Mouse (Mus musculus): Measurements from ENCODE around the gene Wdr1.
"Not testable (repeated sequence)": the region's sequence is repeated elsewhere in the genome, so short reads cannot be mapped to it uniquely, and the experiment has no call there.

The Wdr1 gene

DNA sequence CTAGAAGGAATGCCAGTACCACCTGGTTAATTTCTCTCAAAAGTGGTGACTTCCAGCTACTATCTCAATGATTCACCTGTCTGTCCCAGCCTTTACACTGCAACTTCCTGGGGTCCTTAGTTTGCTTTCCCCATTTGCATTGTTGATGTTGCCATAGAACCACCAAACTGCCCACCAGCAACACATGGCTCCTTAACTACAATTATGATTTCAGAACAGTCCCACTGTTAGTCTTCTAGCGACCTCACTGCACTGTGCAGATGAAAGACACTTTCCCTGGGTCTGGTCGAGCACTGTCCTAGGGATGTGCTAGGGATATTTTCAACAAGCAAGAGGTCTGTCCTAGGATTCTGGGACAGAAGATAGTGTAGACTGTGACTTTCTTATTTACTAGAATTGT lies at the start of gene Wdr1:
Wdr1 (minus strand) TSS at position 101 of the 400 bp plus-strand sequence.
- no peak for DNase-seq

DNA sequence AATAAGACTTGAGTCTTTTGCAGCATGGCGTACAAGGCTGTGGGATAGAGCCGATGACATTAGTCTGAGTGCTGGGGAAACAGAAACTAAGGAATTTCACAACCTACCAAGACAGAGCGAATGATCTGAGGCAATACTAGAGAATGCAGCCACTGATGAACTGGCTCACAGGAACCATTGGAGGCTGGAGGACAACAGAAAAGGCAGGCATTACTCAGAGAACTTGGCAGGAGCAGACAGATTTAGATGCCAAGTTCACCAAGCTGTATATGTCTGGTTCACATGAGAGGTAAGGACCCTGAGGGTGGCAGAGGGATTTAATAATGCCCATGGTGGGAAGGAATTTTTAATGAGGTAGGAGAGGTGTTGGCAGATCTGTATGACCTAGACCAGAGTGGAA lies 48.1 kb upstream of the Wdr1 start:
- no peak for DNase-seq

DNA sequence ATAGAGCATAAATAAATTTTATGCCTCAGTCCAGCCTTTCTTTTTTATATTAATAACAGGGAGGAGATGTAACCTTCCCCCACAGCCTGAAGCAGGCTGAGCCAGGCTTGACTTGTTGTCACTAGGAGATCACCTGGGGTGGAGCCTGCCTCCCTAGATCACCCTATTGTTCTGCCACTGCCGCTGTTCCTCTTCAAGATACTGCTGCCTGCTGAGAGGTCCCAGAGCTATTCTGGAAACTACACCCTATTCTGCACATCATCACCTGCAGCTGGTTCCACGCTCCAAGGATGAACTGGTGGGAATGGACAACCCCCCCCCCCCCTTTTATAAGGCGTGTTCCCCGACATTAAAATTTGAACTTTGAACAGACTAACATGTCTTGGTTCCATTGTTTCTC lies 45.2 kb upstream of the Wdr1 start:
- DNase-seq = not testable (repeated sequence)

GRCm38 (mm10) chr5:38598647-38599304 lies 35.8 kb upstream of the Wdr1 start:
- DNase-seq = peak; percentile 48

DNA sequence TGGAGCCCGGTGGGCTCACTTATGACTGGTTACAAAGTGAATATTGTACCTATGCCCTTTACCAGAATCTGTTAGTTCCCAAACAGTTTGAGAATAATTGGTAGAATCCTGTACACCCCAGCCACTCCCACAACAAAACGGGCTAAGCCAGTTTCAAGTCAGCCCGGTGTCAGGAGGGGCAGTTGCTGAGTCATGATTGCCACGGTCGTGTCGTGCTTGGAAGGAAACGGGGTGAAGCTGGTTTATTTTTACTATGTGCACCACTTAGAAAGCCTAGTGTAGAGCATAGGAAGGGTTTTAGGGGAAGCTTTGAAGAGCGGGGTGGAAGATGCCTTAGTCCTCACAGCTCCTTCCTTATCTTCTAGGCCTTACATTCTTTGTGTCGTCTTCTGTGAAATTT lies 25.9 kb upstream of the Wdr1 start:
- no peak for DNase-seq

- DNase-seq = no peak
Measured at GRCm38 (mm10) chr5:38585450-38585849, 22.4 kb upstream of the Wdr1 start.

- DNase-seq = no peak
Measured at GRCm38 (mm10) chr5:38583026-38583425, 20.0 kb upstream of the Wdr1 start.

GRCm38 (mm10) chr5:38580703-38581102 lies 17.7 kb upstream of the Wdr1 start:
- peak; percentile 67 for DNase-seq

GRCm38 (mm10) chr5:38570876-38571275 lies 7.9 kb upstream of the Wdr1 start:
- no peak for DNase-seq

- no peak for DNase-seq
Measured at GRCm38 (mm10) chr5:38568652-38569051, 5.6 kb upstream of the Wdr1 start.

GRCm38 (mm10) chr5:38564831-38565230 lies 1.8 kb upstream of the Wdr1 start:
- DNase-seq = no peak

DNA sequence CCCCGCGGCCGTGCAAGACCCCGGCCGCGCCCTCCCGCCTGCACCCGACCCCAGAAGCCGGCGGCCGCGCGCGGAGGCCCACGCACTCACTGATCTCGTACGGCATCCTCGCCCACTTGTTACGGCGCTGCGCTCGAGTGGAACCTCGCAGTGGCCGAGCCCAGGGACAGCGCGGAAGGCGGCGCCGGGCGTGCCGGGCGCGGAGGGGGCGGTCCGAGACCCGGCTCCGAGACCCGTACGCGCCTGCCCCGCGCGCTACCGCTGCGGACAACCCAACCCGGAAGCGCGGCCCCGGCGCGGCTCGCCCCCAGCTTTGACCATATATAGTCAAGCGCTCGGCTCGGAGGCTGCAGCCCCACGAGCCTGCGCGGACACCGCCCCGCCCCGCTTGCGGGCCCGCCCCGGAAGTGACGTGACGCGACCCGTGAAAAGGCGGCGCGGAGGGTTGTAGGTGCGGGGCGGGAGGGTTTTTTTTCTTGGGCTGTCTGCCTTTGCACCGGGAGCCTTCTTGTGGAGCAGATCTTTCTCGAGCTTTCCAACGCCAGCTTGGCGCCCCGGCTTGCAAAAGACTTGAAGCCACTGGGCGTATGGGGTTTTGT lies 1.5 kb downstream of the Wdr1 start:
- DNase-seq = peak; percentile 98

GRCm38 (mm10) chr5:38560586-38561425 lies 2.2 kb downstream of the Wdr1 start:
- DNase-seq = peak; percentile 48

DNA sequence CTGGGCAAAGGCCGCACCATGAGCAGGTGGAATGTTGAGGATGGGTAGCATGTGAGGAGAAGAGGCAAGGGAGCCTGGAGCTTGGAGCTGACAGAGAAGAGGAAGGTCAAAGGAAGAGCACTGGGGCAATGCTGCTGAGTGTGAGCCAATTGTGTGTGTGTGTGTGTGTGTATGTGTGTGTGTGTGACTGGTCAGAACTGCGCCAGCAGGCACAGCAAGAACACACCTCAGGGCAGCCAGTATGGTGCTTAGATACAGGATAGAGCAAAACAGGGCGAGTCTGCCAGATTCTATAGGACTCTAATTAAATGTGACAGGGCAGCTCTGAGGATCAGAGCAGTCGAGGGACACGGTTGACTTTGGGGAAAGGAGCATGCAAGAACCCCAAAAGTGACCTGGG lies 4.2 kb downstream of the Wdr1 start:
- no peak for DNase-seq

DNA sequence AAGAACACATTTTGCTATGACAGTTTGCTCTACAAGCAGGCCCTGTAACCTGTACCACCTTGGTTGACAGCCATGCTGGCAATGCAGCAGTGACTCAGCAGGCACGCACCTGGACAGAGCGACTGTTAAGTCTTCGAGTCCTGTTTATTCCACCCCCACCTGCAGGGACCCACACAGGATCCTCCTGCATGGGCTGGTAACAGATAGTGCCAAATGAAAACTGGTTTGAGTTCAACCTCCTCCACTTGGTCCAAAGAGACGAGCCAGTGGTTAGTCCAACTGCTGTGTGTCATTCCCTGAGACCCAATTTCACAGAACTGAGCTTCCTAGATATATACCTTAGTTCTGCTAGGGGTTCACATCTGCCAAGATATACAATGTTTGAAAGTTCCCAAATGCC lies 5.2 kb downstream of the Wdr1 start:
- no peak for DNase-seq

GRCm38 (mm10) chr5:38556406-38556805 lies 6.6 kb downstream of the Wdr1 start:
- no peak for DNase-seq

- peak; percentile 14 for DNase-seq
Measured at GRCm38 (mm10) chr5:38553953-38554352, 9.1 kb downstream of the Wdr1 start.

DNA sequence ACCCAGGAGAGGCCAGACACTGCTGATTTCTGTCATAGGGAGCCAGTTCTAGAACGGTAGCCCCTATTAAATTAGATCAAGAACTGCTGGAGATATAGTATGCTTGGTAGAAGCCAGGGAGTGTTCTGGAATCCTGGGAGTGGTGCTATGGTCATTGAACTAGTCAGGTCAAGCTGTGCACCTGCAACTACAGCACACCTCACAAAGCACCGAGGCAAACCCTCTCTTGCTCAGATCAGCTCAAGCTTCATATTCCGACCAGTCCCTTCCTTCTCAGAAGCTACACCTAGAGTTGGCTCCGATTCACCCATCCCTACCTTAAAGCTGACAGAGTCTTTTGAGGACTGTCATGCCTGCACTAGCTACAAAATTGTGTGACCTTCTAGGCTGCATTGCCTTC lies 9.5 kb downstream of the Wdr1 start:
- no peak for DNase-seq

- no peak for DNase-seq
Measured at GRCm38 (mm10) chr5:38552615-38553014, 10.4 kb downstream of the Wdr1 start.

DNA sequence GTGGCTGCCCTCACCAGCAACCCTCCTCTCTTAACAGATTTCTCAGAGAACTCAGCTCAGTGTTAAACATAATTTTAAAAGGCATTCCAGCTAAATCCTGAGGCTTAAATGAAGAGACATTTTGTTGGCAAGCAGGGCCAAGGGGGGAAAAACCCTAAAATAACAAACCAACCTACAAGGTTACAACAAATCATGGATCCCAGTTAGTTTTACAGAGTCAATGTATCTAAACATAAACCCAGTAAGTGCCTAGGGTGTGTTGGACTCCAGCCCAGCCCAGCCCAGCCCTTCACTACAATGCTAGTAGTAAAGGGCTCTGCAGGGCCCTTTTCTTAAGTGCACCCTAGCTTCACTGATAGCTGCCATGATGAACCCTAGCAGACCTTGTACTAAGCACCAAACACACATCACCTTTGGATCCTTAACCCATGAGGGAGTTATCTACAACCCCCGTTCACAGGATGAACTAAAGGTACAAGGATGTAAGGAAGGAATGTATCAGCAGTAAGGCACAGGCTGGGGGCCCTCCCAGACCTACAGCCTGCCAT lies 12.7 kb downstream of the Wdr1 start:
- no peak for DNase-seq

DNA sequence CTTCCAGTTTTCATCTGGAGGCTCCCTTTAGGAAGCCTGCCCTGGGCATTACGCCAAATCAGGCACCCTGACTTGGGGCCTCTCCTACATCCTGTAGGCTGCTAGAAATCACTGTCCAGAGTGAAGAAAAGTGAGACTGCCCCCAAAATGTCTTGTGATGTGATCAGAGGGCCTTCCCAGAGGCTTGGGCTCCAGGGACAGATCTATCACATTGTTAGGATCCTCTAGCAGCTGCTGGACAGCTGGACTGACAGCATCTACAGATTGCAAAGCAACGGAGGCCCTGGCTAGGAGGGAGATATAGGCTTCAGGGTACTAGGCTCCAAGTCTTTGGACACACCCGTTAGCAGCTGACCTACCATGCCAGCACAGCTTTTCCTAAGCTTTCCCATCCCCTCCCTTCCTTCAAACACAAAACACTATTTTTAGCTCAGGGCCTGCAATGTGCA lies 13.5 kb downstream of the Wdr1 start:
- no peak for DNase-seq

GRCm38 (mm10) chr5:38547375-38547774 lies 15.6 kb downstream of the Wdr1 start:
- no peak for DNase-seq
